Comparison of ENCODE assay signal across 23 mouse cellular contexts in the genomic region with DNA sequence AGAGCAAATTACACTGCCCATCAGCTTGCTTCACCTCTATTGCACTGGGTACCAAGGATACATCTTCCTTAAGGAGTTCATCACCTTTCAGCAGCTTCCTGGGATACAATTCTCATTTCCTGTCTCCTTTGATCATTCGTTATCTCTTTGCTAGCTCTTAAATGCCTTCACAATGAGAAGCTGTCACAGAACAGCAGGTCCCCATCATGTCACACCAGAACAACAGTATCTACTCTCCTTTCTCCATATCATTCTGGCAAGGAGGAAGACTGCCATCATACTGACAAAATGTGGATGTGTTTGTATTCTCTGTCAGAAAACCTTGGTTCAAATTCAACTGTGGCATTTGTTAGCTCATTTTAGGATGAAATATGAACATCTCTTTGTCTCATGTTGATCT. TPM values are rescaled to one million over a fixed set of nuclear protein-coding genes. Genes with fewer than 3 reads are reported as not detected.
"Had no signal": no experiment of that assay in that cellular context is flagged by ENCODE, and none has a peak within 500 bp of the region (broad histone marks: within the 10 kb centered on the region; RNA-seq: fewer than 3 reads in every experiment).

No protein-coding gene starts in this region.

- H3K4me2 ChIP-seq: neural tube, embryonic 13.5 days; neural tube, embryonic 15.5 days; stomach, embryonic 15.5 days had no signal

- H3K27ac ChIP-seq: neural tube, embryonic 13.5 days; neural tube, embryonic 15.5 days; stomach, embryonic 15.5 days; stomach, postnatal 0 days had no signal

- H3K27me3 ChIP-seq: neural tube, embryonic 13.5 days; neural tube, embryonic 15.5 days; stomach, embryonic 15.5 days had no signal

- DNase-seq: retina, postnatal 1 day; right cerebral cortex, adult 18-20 months; right cerebral cortex, postnatal 14 days; right cerebral cortex, postnatal 25 days; right cerebral cortex, postnatal 4 days; spleen, adult 18-20 months; thymus, adult 18-20 months; thymus, adult 2 months; thymus, postnatal 14 days; thymus, postnatal 25 days; thymus, postnatal 36 days; thymus, postnatal 4 days had no signal

- H3K4me3 ChIP-seq: neural tube, embryonic 13.5 days; neural tube, embryonic 15.5 days; stomach, embryonic 15.5 days had no signal

- H3K36me3 ChIP-seq: neural tube, embryonic 13.5 days; neural tube, embryonic 15.5 days; stomach, embryonic 15.5 days had no signal

- H3K9me3 ChIP-seq: neural tube, embryonic 13.5 days; neural tube, embryonic 15.5 days; stomach, embryonic 15.5 days had no signal

- H3K9ac ChIP-seq: neural tube, embryonic 13.5 days; neural tube, embryonic 15.5 days; stomach, embryonic 15.5 days had no signal

- H3K4me1 ChIP-seq: neural tube, embryonic 13.5 days; neural tube, embryonic 15.5 days; stomach, embryonic 15.5 days had no signal

RNA-seq across cellular contexts. Expression of gene Mroh9, which starts 19.5 kb away (rescaled TPM):
- polyA plus RNA-seq: neural tube, embryonic 13.5 days; neural tube, embryonic 14.5 days; neural tube, embryonic 15.5 days; small intestine, adult 2 months; spleen, adult 2 months; stomach, embryonic 14.5 days; stomach, embryonic 15.5 days; stomach, embryonic 16.5 days; stomach, postnatal 0 days; thymus, adult 2 months; thymus, postnatal 0 days; urinary bladder, adult 2 months had no signal
